Mouse (Mus musculus): ENCODE data around the gene Itgb5. TPM values are rescaled to one million over a fixed set of nuclear protein-coding genes. Genes with fewer than 3 reads are reported as not detected.

Itgb5 gene
- total and polyA plus RNA-seq, 3 experiments: 0.85 to 20.1 (median 1.8) TPM

- Histone ChIP-seq H3K4me2 (ENCODE audit: insufficient read depth, low read depth, poor library complexity, severe bottlenecking) (no peak overlapping the region), H3K9ac (ENCODE audit: insufficient read depth, low read depth) (no peak overlapping the region), H3K4me3 (replicated peaks in 1 of 3; ENCODE audit: low read depth in 2 of 3, low read length in 2 of 3, poor library complexity in 1 of 3) (no peak overlapping the region), H3K27me3 (replicated peaks) (peaks cover 5% of the 10 kb centered on the region), H3K36me3 (replicated peaks in 1 of 2; ENCODE audit: control insufficient read depth in 1 of 2, insufficient read depth in 1 of 2, low read length in 1 of 2) (no peaks in the 10 kb centered on the region), H3K9me3 (replicated peaks; ENCODE audit: low read length) (no peaks in the 10 kb centered on the region), H3K4me1 (ENCODE audit: control insufficient read depth in 1 of 2, insufficient read depth in 2 of 2) (0 out of 4 replicates have a peak, but pooled peaks cover 0 to 2% of the 10 kb centered on the region in 2 experiments), H3K79me2 (replicated peaks; ENCODE audit: control insufficient read depth, extremely low read depth, insufficient read depth, poor library complexity, severe bottlenecking) (no peaks in the 10 kb centered on the region), H3K27ac (ENCODE audit: insufficient read depth, low read depth) (no peak overlapping the region)
- TF ChIP-seq MXI1 (IDR thresholded peaks at IDR 0.05; ENCODE audit: low read depth, low read length) (no peak), BHLHE40 (IDR thresholded peaks at IDR 0.05; ENCODE audit: low read depth, low read length) (no peak), RAD21 (IDR thresholded peaks at IDR 0.05; ENCODE audit: low read depth, low read length) (no peak), NELFE (IDR thresholded peaks at IDR 0.05; ENCODE audit: low read depth, low read length) (no peak), ZNF384 (IDR thresholded peaks at IDR 0.05; ENCODE audit: low read depth, low read length) (no peak), POLR2AphosphoS2 (IDR thresholded peaks at IDR 0.05; ENCODE audit: low read depth, low read length) (no peak), TCF12 (IDR thresholded peaks at IDR 0.05; ENCODE audit: low read depth, low read length) (no peak), MAFK (IDR thresholded peaks at IDR 0.05; ENCODE audit: insufficient replicate concordance, low read length) (no peak), PAX5 (IDR thresholded peaks at IDR 0.05; ENCODE audit: low read length) (no peak), E2F4 (IDR thresholded peaks at IDR 0.05; ENCODE audit: insufficient replicate concordance, low read depth, low read length) (no peak), ZMIZ1 (IDR thresholded peaks at IDR 0.05; ENCODE audit: low read depth, low read length) (no peak), JUND (conservative IDR thresholded peaks at IDR 0.05; ENCODE audit: low read depth, low read length) (no peak), JUN (IDR thresholded peaks at IDR 0.05; ENCODE audit: insufficient read depth, low read depth, low read length) (no peak), NRF1 (IDR thresholded peaks at IDR 0.05; ENCODE audit: low read depth, low read length) (no peak), IRF4 (IDR thresholded peaks at IDR 0.05; ENCODE audit: low read depth, low read length) (no peak), ZKSCAN1 (IDR thresholded peaks at IDR 0.05; ENCODE audit: borderline replicate concordance, low read depth, low read length) (no peak), SIN3A (IDR thresholded peaks at IDR 0.05; ENCODE audit: low read length) (no peak), MAZ (IDR thresholded peaks at IDR 0.05; ENCODE audit: low read depth, low read length) (no peak), HCFC1 (IDR thresholded peaks at IDR 0.05; ENCODE audit: low read depth, low read length) (no peak)
- in situ Hi-C loops (cut with MboI; ENCODE audit: low pct_ligation_motif_present, low pct_unique_long_range_greater_than_20kb, low sequenced_read_pairs): no loop called here
- dilution Hi-C loops (cut with MboI; ENCODE audit: extremely low pct_ligation_motif_present, extremely low pct_unique_long_range_greater_than_20kb, low sequenced_read_pairs): no loop called here
- DNase-seq (ENCODE audit: extremely low read depth): no peak
These were observed 33.6 kb upstream of the Itgb5 start for GRCm38 (mm10) chr16:33795887-33796286.

DNA sequence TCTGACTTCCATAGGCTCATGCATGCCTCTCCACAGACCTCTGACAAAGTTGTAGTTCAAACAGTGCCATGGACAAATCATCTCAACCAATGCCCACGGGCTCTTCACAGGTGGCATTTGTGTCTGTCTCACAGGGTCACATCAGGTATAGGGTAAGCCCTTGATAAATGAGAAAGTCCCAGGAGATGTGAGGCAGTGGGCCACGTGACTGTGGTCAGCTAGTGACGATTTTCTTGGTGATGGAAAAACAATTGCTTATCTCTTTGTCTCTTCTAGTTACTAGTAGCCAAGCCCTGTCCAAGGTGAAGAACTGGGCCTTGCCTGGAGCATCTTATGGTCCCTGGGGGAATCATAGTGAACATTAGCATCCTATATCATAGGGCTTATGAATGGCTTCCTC lies 32.7 kb upstream of the Itgb5 start:
- H3K27me3 ChIP-seq (replicated peaks): peaks cover 5% of the 10 kb centered on the region
- no peak overlapping the region for H3K27ac ChIP-seq (ENCODE audit: insufficient read depth, low read depth)
- 0 out of 4 replicates have a peak, but pooled peaks cover 0 to 2% of the 10 kb centered on the region in 2 experiments for H3K4me1 ChIP-seq (ENCODE audit: control insufficient read depth in 1 of 2, insufficient read depth in 2 of 2)
- H3K4me2 ChIP-seq (ENCODE audit: insufficient read depth, low read depth, poor library complexity, severe bottlenecking): no peak overlapping the region
- H3K9me3 ChIP-seq (replicated peaks; ENCODE audit: low read length): no peaks in the 10 kb centered on the region
- H3K36me3 ChIP-seq (replicated peaks in 1 of 2; ENCODE audit: control insufficient read depth in 1 of 2, insufficient read depth in 1 of 2, low read length in 1 of 2): no peaks in the 10 kb centered on the region
- in situ Hi-C loops (cut with MboI; ENCODE audit: low pct_ligation_motif_present, low pct_unique_long_range_greater_than_20kb, low sequenced_read_pairs) (no loop called here), dilution Hi-C loops (cut with MboI; ENCODE audit: extremely low pct_ligation_motif_present, extremely low pct_unique_long_range_greater_than_20kb, low sequenced_read_pairs) (no loop called here)
- DNase-seq (ENCODE audit: extremely low read depth): no peak
- no peak overlapping the region for H3K9ac ChIP-seq (ENCODE audit: insufficient read depth, low read depth)
- H3K4me3 ChIP-seq (replicated peaks in 1 of 3; ENCODE audit: low read depth in 2 of 3, low read length in 2 of 3, poor library complexity in 1 of 3): no peak overlapping the region
- TF ChIP-seq HCFC1 (IDR thresholded peaks at IDR 0.05; ENCODE audit: low read depth, low read length) (no peak), MAX (IDR thresholded peaks at IDR 0.05; ENCODE audit: low read length) (peak; percentile 15; the same call in 1 of the 2 replicates), MXI1 (IDR thresholded peaks at IDR 0.05; ENCODE audit: low read depth, low read length) (no peak), USF2 (conservative IDR thresholded peaks at IDR 0.05; ENCODE audit: low read depth, low read length) (peak; percentile 29; the same call in 1 of the 2 replicates), USF1 (IDR thresholded peaks at IDR 0.05; ENCODE audit: low read depth, low read length) (peak; percentile 48)
- no peaks in the 10 kb centered on the region for H3K79me2 ChIP-seq (replicated peaks; ENCODE audit: control insufficient read depth, extremely low read depth, insufficient read depth, poor library complexity, severe bottlenecking)

All from CH12.LX (cell line).